In genomic region chr5:132541371-132541931, GRCm38 (mm10) we compare ENCODE assay signal across 8 mouse cellular contexts. TPM values are rescaled to one million over a fixed set of nuclear protein-coding genes. Genes with fewer than 3 reads are reported as not detected.
DNase-seq lines count a peak whose midpoint lies in the region; ATAC-seq and TF ChIP-seq lines count a peak whose summit lies in the region.

No protein-coding gene starts in this region.

- H3K9ac ChIP-seq in heart, adult 2 months (ENCODE audit: low read depth, low read length): peak overlapping the region; percentile 73
- H3K9ac ChIP-seq in kidney, embryonic 16.5 days (replicated peaks; ENCODE audit: low read length): peak overlapping the region; percentile 84
- H3K9ac ChIP-seq in lung, embryonic 16.5 days (ENCODE audit: low read length): peak overlapping the region; percentile 80

- H3K4me3 ChIP-seq in thymus, adult 2 months (ENCODE audit: control insufficient read depth, insufficient read depth, low read length): peak overlapping the region; percentile 22
- peak overlapping the region; percentile 67 for H3K4me3 ChIP-seq in heart, adult 2 months
- peak overlapping the region; percentile 88 for H3K4me3 ChIP-seq in kidney, embryonic 16.5 days (ENCODE audit: low read length)
- H3K4me3 ChIP-seq in lung, embryonic 16.5 days (ENCODE audit: low read length): peak overlapping the region; percentile 84

- H3K9me3 ChIP-seq in kidney, embryonic 16.5 days (ENCODE audit: low read length): no peaks in the 10 kb centered on the region
- H3K9me3 ChIP-seq in lung, embryonic 16.5 days (ENCODE audit: control insufficient read depth, low read length): no peaks in the 10 kb centered on the region

- peak; percentile 6 for DNase-seq in thymus, adult 2 months
- no peak for DNase-seq in thymus, adult 18-20 months
- peak; percentile 66 to 69 for DNase-seq in cerebellum, postnatal 25 days
- peak; percentile 26 to 59 for DNase-seq in heart, adult 2 months
- DNase-seq in right cerebral cortex, postnatal 4 days: peak; percentile 54
- DNase-seq in c-Kit-positive CD71-positive TER-119-positive erythroid progenitor cells, embryonic 14.5 days (ENCODE audit: low spot score): no peak

- peaks cover 9% of the 10 kb centered on the region for H3K4me1 ChIP-seq in thymus, adult 2 months (replicated peaks; ENCODE audit: control insufficient read depth, insufficient read depth, low read length)
- no peaks in the 10 kb centered on the region; the same call in 1 of the 2 replicates for H3K4me1 ChIP-seq in heart, adult 2 months (ENCODE audit: control insufficient read depth, insufficient read depth, low read length)
- H3K4me1 ChIP-seq in kidney, embryonic 16.5 days (ENCODE audit: insufficient read depth, low read length): peaks cover 17% of the 10 kb centered on the region
- peaks cover 15% of the 10 kb centered on the region for H3K4me1 ChIP-seq in lung, embryonic 16.5 days (replicated peaks; ENCODE audit: control insufficient read depth, insufficient read depth, low read length)

- H3K36me3 ChIP-seq in thymus, adult 2 months (ENCODE audit: control insufficient read depth, insufficient read depth, low read length): no peaks in the 10 kb centered on the region
- no peaks in the 10 kb centered on the region for H3K36me3 ChIP-seq in heart, adult 2 months (ENCODE audit: control insufficient read depth, insufficient read depth, low read length)
- no peaks in the 10 kb centered on the region for H3K36me3 ChIP-seq in kidney, embryonic 16.5 days (ENCODE audit: insufficient read depth, low read length)
- H3K36me3 ChIP-seq in lung, embryonic 16.5 days (ENCODE audit: control insufficient read depth, insufficient read depth, low read length): no peaks in the 10 kb centered on the region

- TF ChIP-seq CTCF in thymus, adult 2 months (IDR thresholded peaks at IDR 0.05; ENCODE audit: borderline replicate concordance, control insufficient read depth, extremely low read depth, insufficient read depth, low read length, poor library complexity): no peak
- no peak for TF ChIP-seq CTCF in heart, adult 2 months (IDR thresholded peaks at IDR 0.05)

- no peaks in the 10 kb centered on the region; the same call in 1 of the 2 replicates for H3K27me3 ChIP-seq in thymus, adult 2 months (ENCODE audit: control insufficient read depth, insufficient read depth, low read length)
- H3K27me3 ChIP-seq in heart, adult 2 months (ENCODE audit: control insufficient read depth, insufficient read depth, low read length): no peaks in the 10 kb centered on the region
- no peaks in the 10 kb centered on the region for H3K27me3 ChIP-seq in kidney, embryonic 16.5 days (ENCODE audit: insufficient read depth, low read length)
- H3K27me3 ChIP-seq in lung, embryonic 16.5 days (ENCODE audit: control insufficient read depth, insufficient read depth, low read depth, low read length): no peaks in the 10 kb centered on the region; the same call in 1 of the 2 replicates

- no peak for TF ChIP-seq POLR2A in thymus, adult 2 months (IDR thresholded peaks at IDR 0.05; ENCODE audit: control insufficient read depth, extremely low read depth, insufficient read depth, low read length, poor library complexity)
- no peak for TF ChIP-seq POLR2A in heart, adult 2 months (IDR thresholded peaks at IDR 0.05; ENCODE audit: insufficient read depth, low read depth, low read length)

- H3K4me2 ChIP-seq in kidney, embryonic 16.5 days (replicated peaks; ENCODE audit: low read depth, low read length): peak overlapping the region; percentile 90
- H3K4me2 ChIP-seq in lung, embryonic 16.5 days (ENCODE audit: low read depth, low read length): peak overlapping the region; percentile 72

- no peak for ATAC-seq in kidney, embryonic 16.5 days (ENCODE audit: low FRiP score, low TSS enrichment)
- no peak for ATAC-seq in lung, embryonic 16.5 days (ENCODE audit: low read depth)

- H3K79me2 ChIP-seq in heart, adult 2 months (replicated peaks; ENCODE audit: control insufficient read depth, insufficient read depth, low read length): peaks cover 2% of the 10 kb centered on the region; the same call in 1 of the 2 replicates

- intact Hi-C loops in heart, adult 2 months (cut with DNase I): loop anchor here (5.0 kb wide), 2 partner anchors 149 to 309 kb away; no protein-coding TSS in a partner anchor

- 1% methylated on average over 46 of the region's 46 CpGs for WGBS in thymus, adult 2 months
- 1% methylated on average over 46 of the region's 46 CpGs for WGBS in heart, adult 2 months
- under 1% methylated on average over 43 of the region's 46 CpGs for WGBS in kidney, embryonic 16.5 days
- under 1% methylated on average over 44 of the region's 46 CpGs for WGBS in lung, embryonic 16.5 days

- no peak for TF ChIP-seq EP300 in heart, adult 2 months (IDR thresholded peaks at IDR 0.05; ENCODE audit: insufficient read depth, low read depth, low read length)

- no peak overlapping the region for H3K27ac ChIP-seq in thymus, adult 2 months (ENCODE audit: control insufficient read depth, insufficient read depth, low read length)
- H3K27ac ChIP-seq in heart, adult 2 months: peak overlapping the region; percentile 42; the same call in 1 of the 2 replicates
- peak overlapping the region; percentile 86 for H3K27ac ChIP-seq in kidney, embryonic 16.5 days (ENCODE audit: low read length)
- peak overlapping the region; percentile 55; the same call in 1 of the 2 replicates for H3K27ac ChIP-seq in lung, embryonic 16.5 days (ENCODE audit: low read length)

RNA-seq across cellular contexts. Expression of gene Auts2, which starts 1.7 kb away (rescaled TPM):
- 4.9 and 5.0 TPM in 2 replicates for polyA plus RNA-seq in thymus, adult 2 months (2012; rRNA removed)
- 10 to 100 TPM; 28.1 to 35.7 TPM for total RNA-seq in heart, adult 2 months (2021)
- polyA plus RNA-seq in heart, adult 2 months (2012; rRNA removed): 16.9 and 18.2 TPM in 2 replicates
- 17.9 and 26.6 TPM in 2 replicates for polyA plus RNA-seq in kidney, embryonic 16.5 days (2015; fragmentation: Nextera tagmentation; extraction: Ambion mirVana)
- polyA plus RNA-seq in lung, embryonic 16.5 days (2015; fragmentation: Nextera tagmentation; extraction: Ambion mirVana): 12.3 and 17.8 TPM in 2 replicates

Comparison
In these comparisons a context has a peak if more than half of its experiments do, and no peak if none do; other contexts are left out.
1. DNase-seq: peak in thymus, adult 2 months (single experiment), cerebellum, postnatal 25 days (2 of 2), heart, adult 2 months (2 of 2) and right cerebral cortex, postnatal 4 days (single experiment); none in thymus, adult 18-20 months (0 of 2) and c-Kit-positive CD71-positive TER-119-positive erythroid progenitor cells, embryonic 14.5 days (single experiment).
2. H3K4me3 ChIP-seq: peak in every context shown above with its lines; median percentile 88 in kidney, embryonic 16.5 days; 84 in lung, embryonic 16.5 days; 67 in heart, adult 2 months; 22 in thymus, adult 2 months.
3. Peak in every context shown above with its lines, with median percentiles within 50 percentile points of each other: H3K9ac ChIP-seq.